Mouse (Mus musculus): ENCODE data around the gene Calu. TPM values are rescaled to one million over a fixed set of nuclear protein-coding genes. Genes with fewer than 3 reads are reported as not detected.
A peak's percentile ranks its signal among the peaks of the same experiment; 100 is the strongest.

The Calu gene
- polyA plus RNA-seq, 1 experiment, result 14.9 TPM

- H3K4me1 ChIP-seq (ENCODE audit: control insufficient read depth, insufficient read depth, insufficient read length), result peaks cover 3% of the 10 kb centered on the region; the same call in 1 of the 2 replicates
- no peak for DNase-seq (ENCODE audit: low read depth in 1 of 2, low spot score in 2 of 2)
- TF ChIP-seq CTCF (IDR thresholded peaks at IDR 0.05; ENCODE audit: extremely low read depth, insufficient read depth, insufficient read length, insufficient replicate concordance) (no peak), POLR2A (IDR thresholded peaks at IDR 0.05; ENCODE audit: low read depth, low read length) (no peak)
- H3K36me3 ChIP-seq (ENCODE audit: control insufficient read depth, insufficient read depth, low read length), result no peaks in the 10 kb centered on the region
- peaks cover 14% of the 10 kb centered on the region for H3K27me3 ChIP-seq (ENCODE audit: control insufficient read depth, insufficient read depth, low read length)
- no peak overlapping the region for H3K4me3 ChIP-seq (ENCODE audit: extremely low read depth, insufficient read depth, insufficient read length)
- no peak overlapping the region for H3K27ac ChIP-seq (ENCODE audit: insufficient read depth, low read length)
- WGBS, result 71% methylated on average over 4 of the region's 4 CpGs
Observed at GRCm38 (mm10) chr6:29391802-29392201, 43.9 kb downstream of the Calu start.

GRCm38 (mm10) chr6:29394286-29394685 lies 46.4 kb downstream of the Calu start:
- Histone ChIP-seq H3K27me3 (ENCODE audit: control insufficient read depth, insufficient read depth, low read length) (peaks cover 21% of the 10 kb centered on the region), H3K4me3 (ENCODE audit: extremely low read depth, insufficient read depth, insufficient read length) (no peak overlapping the region), H3K27ac (ENCODE audit: insufficient read depth, low read length) (no peak overlapping the region), H3K4me1 (ENCODE audit: control insufficient read depth, insufficient read depth, insufficient read length) (peaks cover 4% of the 10 kb centered on the region; the same call in 1 of the 2 replicates), H3K36me3 (ENCODE audit: control insufficient read depth, insufficient read depth, low read length) (no peaks in the 10 kb centered on the region)
- DNase-seq (ENCODE audit: low read depth in 1 of 2, low spot score in 2 of 2), result no peak
- no peak for TF ChIP-seq POLR2A (IDR thresholded peaks at IDR 0.05; ENCODE audit: low read depth, low read length)
- no peak for TF ChIP-seq CTCF (IDR thresholded peaks at IDR 0.05; ENCODE audit: extremely low read depth, insufficient read depth, insufficient read length, insufficient replicate concordance)
- 85% methylated on average over 1 of the region's 1 CpGs for WGBS

GRCm38 (mm10) chr6:29395910-29396713 lies 48.2 kb downstream of the Calu start, which contains the start of gene Ccdc136:
Gene Ccdc136, plus strand, starts transcription at chr6:29396309.
- Histone ChIP-seq H3K4me3 (ENCODE audit: extremely low read depth, insufficient read depth, insufficient read length) (peak within 1 kb of the TSS; percentile 57), H3K4me1 (ENCODE audit: control insufficient read depth, insufficient read depth, insufficient read length) (peaks cover 4% of the 10 kb centered on the region; the same call in 1 of the 2 replicates), H3K27ac (ENCODE audit: insufficient read depth, low read length) (no peak within 1 kb of the TSS), H3K36me3 (ENCODE audit: control insufficient read depth, insufficient read depth, low read length) (no peaks in the 10 kb centered on the region), H3K27me3 (ENCODE audit: control insufficient read depth, insufficient read depth, low read length) (peaks cover 21% of the 10 kb centered on the region)
- peak in 1 of 2 experiments; percentile 39 for DNase-seq (ENCODE audit: low read depth in 1 of 2, low spot score in 2 of 2)
- TF ChIP-seq POLR2A (IDR thresholded peaks at IDR 0.05; ENCODE audit: low read depth, low read length), result no peak
- no peak for TF ChIP-seq CTCF (IDR thresholded peaks at IDR 0.05; ENCODE audit: extremely low read depth, insufficient read depth, insufficient read length, insufficient replicate concordance)
- 2% methylated on average over 48 of the region's 49 CpGs for WGBS

GRCm38 (mm10) chr6:29396714-29397540 lies 49.1 kb downstream of the Calu start:
- Histone ChIP-seq H3K4me1 (ENCODE audit: control insufficient read depth, insufficient read depth, insufficient read length) (peaks cover 4% of the 10 kb centered on the region; the same call in 1 of the 2 replicates), H3K27me3 (ENCODE audit: control insufficient read depth, insufficient read depth, low read length) (peaks cover 21% of the 10 kb centered on the region), H3K27ac (ENCODE audit: insufficient read depth, low read length) (no peak overlapping the region), H3K4me3 (ENCODE audit: extremely low read depth, insufficient read depth, insufficient read length) (peak overlapping the region; percentile 57), H3K36me3 (ENCODE audit: control insufficient read depth, insufficient read depth, low read length) (no peaks in the 10 kb centered on the region)
- 30% methylated on average over 24 of the region's 24 CpGs for WGBS
- TF ChIP-seq CTCF (IDR thresholded peaks at IDR 0.05; ENCODE audit: extremely low read depth, insufficient read depth, insufficient read length, insufficient replicate concordance), result no peak
- TF ChIP-seq POLR2A (IDR thresholded peaks at IDR 0.05; ENCODE audit: low read depth, low read length), result no peak
- DNase-seq (ENCODE audit: low read depth in 1 of 2, low spot score in 2 of 2), result no peak

GRCm38 (mm10) chr6:29397575-29397974 lies 49.7 kb downstream of the Calu start:
- Histone ChIP-seq H3K27me3 (ENCODE audit: control insufficient read depth, insufficient read depth, low read length) (peaks cover 22% of the 10 kb centered on the region), H3K36me3 (ENCODE audit: control insufficient read depth, insufficient read depth, low read length) (no peaks in the 10 kb centered on the region), H3K4me1 (ENCODE audit: control insufficient read depth, insufficient read depth, insufficient read length) (peaks cover 4% of the 10 kb centered on the region; the same call in 1 of the 2 replicates), H3K27ac (ENCODE audit: insufficient read depth, low read length) (no peak overlapping the region), H3K4me3 (ENCODE audit: extremely low read depth, insufficient read depth, insufficient read length) (no peak overlapping the region)
- no peak for DNase-seq (ENCODE audit: low read depth in 1 of 2, low spot score in 2 of 2)
- no peak for TF ChIP-seq CTCF (IDR thresholded peaks at IDR 0.05; ENCODE audit: extremely low read depth, insufficient read depth, insufficient read length, insufficient replicate concordance)
- TF ChIP-seq POLR2A (IDR thresholded peaks at IDR 0.05; ENCODE audit: low read depth, low read length), result no peak
- WGBS, result 63% methylated on average over 6 of the region's 6 CpGs

- TF ChIP-seq POLR2A (IDR thresholded peaks at IDR 0.05; ENCODE audit: low read depth, low read length), result no peak
- no peak for TF ChIP-seq CTCF (IDR thresholded peaks at IDR 0.05; ENCODE audit: extremely low read depth, insufficient read depth, insufficient read length, insufficient replicate concordance)
- DNase-seq (ENCODE audit: low read depth in 1 of 2, low spot score in 2 of 2), result no peak
- peaks cover 20% of the 10 kb centered on the region for H3K27me3 ChIP-seq (ENCODE audit: control insufficient read depth, insufficient read depth, low read length)
- H3K4me1 ChIP-seq (ENCODE audit: control insufficient read depth, insufficient read depth, insufficient read length), result peaks cover 4% of the 10 kb centered on the region; the same call in 1 of the 2 replicates
- 87% methylated on average over 4 of the region's 4 CpGs for whole genome bisulfite sequencing
- no peaks in the 10 kb centered on the region for H3K36me3 ChIP-seq (ENCODE audit: control insufficient read depth, insufficient read depth, low read length)
- H3K4me3 ChIP-seq (ENCODE audit: extremely low read depth, insufficient read depth, insufficient read length), result no peak overlapping the region
- no peak overlapping the region for H3K27ac ChIP-seq (ENCODE audit: insufficient read depth, low read length)
Observed at GRCm38 (mm10) chr6:29399851-29400250, 52.0 kb downstream of the Calu start.

Data from spleen, adult 2 months (tissue).